Mouse (Mus musculus) embryonic facial prominence, embryonic 13.5 days (tissue): Measurements from ENCODE around the gene Kmo. TPM values are rescaled to one million over a fixed set of nuclear protein-coding genes. Genes with fewer than 3 reads are reported as not detected.

ENCODE experiments used
- ATAC-seq: fragments of 200-750 bp; cut with Nextera tagmentation; 2 replicates; pipeline ENCODE4 v1.8.0; 2017; ENCODE audit warnings: low read depth; ENCODE audit not compliant: insufficient number of reproducible peaks, insufficient read depth, low FRiP score, low TSS enrichment
- H3K27ac ChIP-seq: fragments of 300-500 bp; sonication (generic); 2 replicates; pipeline ENCODE4 v1.5.1; 2015; ENCODE audit warnings: moderate library complexity, mild to moderate bottlenecking, inconsistent platforms
- H3K27me3 ChIP-seq: fragments of 300-500 bp; sonication (generic); 2 replicates; pipeline ENCODE4 v1.6.1; 2015; ENCODE audit warnings: mild to moderate bottlenecking, inconsistent platforms
- H3K36me3 ChIP-seq: fragments of 300-500 bp; sonication (generic); 2 replicates; pipeline ENCODE4 v1.6.1; 2015; ENCODE audit warnings: mild to moderate bottlenecking, inconsistent platforms
- H3K4me1 ChIP-seq: fragments of 300-500 bp; sonication (generic); 2 replicates; pipeline ENCODE4 v1.6.1; 2015; ENCODE audit warnings: inconsistent platforms
- H3K4me2 ChIP-seq: fragments of 300-500 bp; sonication (generic); 2 replicates; pipeline ENCODE4 v1.6.1; 2015; ENCODE audit warnings: moderate library complexity, mild to moderate bottlenecking, inconsistent platforms
- H3K4me3 ChIP-seq: fragments of 300-500 bp; sonication (generic); 2 replicates; pipeline ENCODE4 v1.5.1; 2015; ENCODE audit warnings: mild to moderate bottlenecking, inconsistent platforms
- H3K9ac ChIP-seq: fragments of 300-500 bp; sonication (generic); 2 replicates; pipeline ENCODE4 v1.6.1; 2015; ENCODE audit warnings: mild to moderate bottlenecking, inconsistent platforms
- H3K9me3 ChIP-seq: fragments of 300-500 bp; sonication (generic); 2 replicates; pipeline ENCODE4 v1.6.1; 2016; ENCODE audit warnings: inconsistent platforms
- WGBS: fragments of 180-500 bp; shearing (Covaris S2); methylation state at CpG from one replicate; pipeline ENCODE4 v1.1.7; 2015; ENCODE audit warnings: mixed read lengths; 5-methylcytosine and 5-hydroxymethylcytosine counted together
- polyA plus RNA-seq: library from polyadenylated mRNA; unstranded; fragments of >200 nt; fragmentation: Nextera tagmentation; extraction: Ambion mirVana; gene quantifications from 2 replicates; pipeline ENCODE4 v1.2.1, GENCODE M21; 2015

Kmo gene
- polyA plus RNA-seq, 1 experiment from 2014 or later: 0.21 TPM

GRCm38 (mm10) chr1:175701145-175701544, 81.0 kb downstream of the Kmo start:
- Histone ChIP-seq H3K9me3 (no peaks in the 10 kb centered on the region), H3K4me1 (no peaks in the 10 kb centered on the region), H3K4me3 (no peak overlapping the region), H3K27ac (no peak overlapping the region), H3K36me3 (no peaks in the 10 kb centered on the region), H3K9ac (no peak overlapping the region), H3K4me2 (no peak overlapping the region), H3K27me3 (no peaks in the 10 kb centered on the region)
- no peak for ATAC-seq
- 71% methylated on average over 4 of the region's 4 CpGs for WGBS

GRCm38 (mm10) chr1:175707599-175707998, 87.4 kb downstream of the Kmo start:
- Histone ChIP-seq H3K4me1 (no peaks in the 10 kb centered on the region), H3K4me2 (no peak overlapping the region), H3K4me3 (no peak overlapping the region), H3K27ac (no peak overlapping the region), H3K9me3 (no peaks in the 10 kb centered on the region), H3K27me3 (no peaks in the 10 kb centered on the region), H3K9ac (no peak overlapping the region), H3K36me3 (no peaks in the 10 kb centered on the region)
- 69% methylated on average over 5 of the region's 5 CpGs for WGBS
- ATAC-seq: no peak

- H3K27me3 ChIP-seq: no peaks in the 10 kb centered on the region
- no peak overlapping the region for H3K9ac ChIP-seq
- no peaks in the 10 kb centered on the region for H3K36me3 ChIP-seq
- ATAC-seq: no peak
- no peak overlapping the region for H3K4me3 ChIP-seq
- no peaks in the 10 kb centered on the region for H3K9me3 ChIP-seq
- no peak overlapping the region for H3K4me2 ChIP-seq
- H3K27ac ChIP-seq: no peak overlapping the region
- no peaks in the 10 kb centered on the region for H3K4me1 ChIP-seq
Measured at GRCm38 (mm10) chr1:175708013-175708412, 87.8 kb downstream of the Kmo start.

Other genes starting within 250 kb of the Kmo start
- gene Rgs7, start 127.9 kb upstream of the Kmo start, polyA plus RNA-seq: 2.4 and 3.2 TPM in 2 replicates
- gene Fh1, start 5.3 kb downstream of the Kmo start, polyA plus RNA-seq: 100 and 111 TPM in 2 replicates
- gene Opn3, start 72.4 kb downstream of the Kmo start, polyA plus RNA-seq: 6.0 and 6.2 TPM in 2 replicates
- gene Chml, start 72.5 kb downstream of the Kmo start, polyA plus RNA-seq: 1.8 and 1.9 TPM in 2 replicates
- gene Wdr64, start 78.2 kb downstream of the Kmo start, polyA plus RNA-seq: not detected in 2 replicates